Mouse (Mus musculus): Measurements from ENCODE around the gene Olfr374.
"Not testable (repeated sequence)": the region's sequence is repeated elsewhere in the genome, so short reads cannot be mapped to it uniquely, and the experiment has no call there.

The Olfr374 gene

DNA sequence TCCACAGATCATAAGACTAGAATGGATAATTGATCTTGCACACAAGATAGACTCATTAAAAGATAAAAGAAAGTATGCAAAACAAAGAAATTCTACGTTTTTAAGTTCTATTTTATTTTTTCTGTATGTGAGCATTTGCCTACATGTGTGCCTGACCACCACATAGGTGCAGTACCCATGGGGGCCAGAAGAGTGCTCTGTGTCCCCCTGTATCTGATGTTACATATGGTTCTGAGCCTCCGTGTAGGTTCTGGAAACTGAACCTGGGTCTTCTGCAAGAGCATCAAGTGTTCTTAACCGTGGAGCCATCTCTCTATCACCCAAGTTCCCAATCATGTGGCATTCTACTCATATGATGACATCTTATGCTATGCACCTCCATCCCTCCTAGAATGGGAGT is 5.6 kb downstream of the Olfr374 start:
- no peaks in the 10 kb centered on the region for H3K36me3 ChIP-seq (ENCODE audit: insufficient read depth, low read length)
- TF ChIP-seq NANOG (IDR thresholded peaks at IDR 0.05; ENCODE audit: borderline replicate concordance, low read length) (no peak), CTCF (conservative IDR thresholded peaks at IDR 0.05; ENCODE audit: low read length) (peak; percentile 44)
- H3K4me3 ChIP-seq (replicated peaks; ENCODE audit: low read length), result no peak overlapping the region
- no peaks in the 10 kb centered on the region for H3K27me3 ChIP-seq (ENCODE audit: insufficient read depth, low read length)
- no peaks in the 10 kb centered on the region for H3K9me3 ChIP-seq (ENCODE audit: low read length)
- no peaks in the 10 kb centered on the region for H3K4me1 ChIP-seq (replicated peaks; ENCODE audit: low read depth, low read length)

DNA sequence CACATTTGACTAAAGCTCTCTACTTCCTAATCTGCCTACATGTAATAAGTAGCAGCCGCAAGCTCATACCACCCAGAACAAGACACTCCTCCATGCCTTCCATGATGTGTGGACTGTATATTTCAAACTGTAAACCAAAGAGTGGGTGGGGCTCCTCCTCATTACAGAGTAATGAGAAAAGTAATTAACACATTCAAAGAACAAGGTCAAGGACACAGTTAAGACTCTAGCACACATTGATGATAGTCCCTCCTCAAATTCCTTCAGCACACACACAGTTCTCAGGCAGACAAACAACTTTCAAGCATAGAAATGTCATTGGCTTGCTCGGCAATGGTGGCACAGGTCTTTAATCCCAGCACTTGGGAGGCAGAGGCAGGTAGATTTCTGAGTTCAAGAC is 8.4 kb downstream of the Olfr374 start:
- Histone ChIP-seq H3K27me3 (ENCODE audit: insufficient read depth, low read length) (no peaks in the 10 kb centered on the region), H3K4me3 (replicated peaks; ENCODE audit: low read length) (no peak overlapping the region), H3K36me3 (ENCODE audit: insufficient read depth, low read length) (no peaks in the 10 kb centered on the region), H3K4me1 (replicated peaks; ENCODE audit: low read depth, low read length) (no peaks in the 10 kb centered on the region), H3K9me3 (ENCODE audit: low read length) (no peaks in the 10 kb centered on the region)
- TF ChIP-seq CTCF (conservative IDR thresholded peaks at IDR 0.05; ENCODE audit: low read length) (no peak), NANOG (IDR thresholded peaks at IDR 0.05; ENCODE audit: borderline replicate concordance, low read length) (peak; percentile 65; the same call in 1 of the 2 replicates)

DNA sequence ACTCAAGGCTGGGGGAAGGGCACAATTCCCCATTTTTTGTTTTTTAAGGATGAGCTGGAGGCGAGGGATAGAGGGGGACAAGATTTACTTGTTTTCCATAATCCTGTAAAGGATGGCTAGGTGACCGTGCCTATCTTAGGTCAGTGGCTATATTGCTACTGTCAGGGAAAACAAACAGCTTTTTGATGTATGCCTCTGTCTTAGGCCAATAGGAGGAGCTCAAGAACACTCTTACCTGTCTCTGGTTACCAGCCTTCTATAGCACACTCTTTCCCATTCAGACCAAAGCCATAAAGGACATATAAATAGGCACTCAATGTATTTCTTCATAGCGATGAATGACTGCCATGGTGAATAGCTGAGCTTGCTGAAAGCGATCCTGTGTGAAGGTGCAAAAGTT is 11.8 kb downstream of the Olfr374 start:
- no peaks in the 10 kb centered on the region for H3K4me1 ChIP-seq (replicated peaks; ENCODE audit: low read depth, low read length)
- no peak overlapping the region for H3K4me3 ChIP-seq (replicated peaks; ENCODE audit: low read length)
- H3K9me3 ChIP-seq (ENCODE audit: low read length), result no peaks in the 10 kb centered on the region
- H3K36me3 ChIP-seq (ENCODE audit: insufficient read depth, low read length), result no peaks in the 10 kb centered on the region
- H3K27me3 ChIP-seq (ENCODE audit: insufficient read depth, low read length), result 0 out of 2 replicates have a peak, but pooled peaks cover 2% of the 10 kb centered on the region
- TF ChIP-seq POU5F1 (IDR thresholded peaks at IDR 0.05; ENCODE audit: borderline replicate concordance, low read length), result no peak
- TF ChIP-seq NANOG (IDR thresholded peaks at IDR 0.05; ENCODE audit: borderline replicate concordance, low read length), result no peak
- no peak for TF ChIP-seq CTCF (conservative IDR thresholded peaks at IDR 0.05; ENCODE audit: low read length)

DNA sequence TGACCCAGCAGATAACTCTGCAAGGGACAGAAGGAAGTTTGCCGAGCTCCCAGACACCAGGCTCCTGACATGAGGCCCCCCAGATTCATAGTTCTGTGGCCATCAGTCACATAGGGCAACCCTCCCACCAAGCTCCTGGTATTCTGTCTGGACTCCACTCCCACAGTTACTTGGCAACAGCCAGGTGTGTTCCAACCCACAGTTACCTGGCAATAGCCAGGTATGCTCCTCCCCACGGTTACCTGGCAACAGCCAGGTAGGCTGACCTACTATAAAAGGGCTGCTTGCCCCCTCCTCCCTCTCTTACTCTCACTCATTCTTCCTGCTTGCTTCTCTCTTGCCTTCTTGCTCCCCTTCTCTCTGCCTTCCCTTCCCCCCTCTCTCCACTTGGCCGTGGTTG is 14.6 kb downstream of the Olfr374 start:
- peaks cover 14% of the 10 kb centered on the region for H3K9me3 ChIP-seq (ENCODE audit: low read length)
- H3K4me3 ChIP-seq (replicated peaks; ENCODE audit: low read length); H3K36me3 ChIP-seq (ENCODE audit: insufficient read depth, low read length); H3K27me3 ChIP-seq (ENCODE audit: insufficient read depth, low read length); H3K4me1 ChIP-seq (replicated peaks; ENCODE audit: low read depth, low read length): not testable (repeated sequence)

DNA sequence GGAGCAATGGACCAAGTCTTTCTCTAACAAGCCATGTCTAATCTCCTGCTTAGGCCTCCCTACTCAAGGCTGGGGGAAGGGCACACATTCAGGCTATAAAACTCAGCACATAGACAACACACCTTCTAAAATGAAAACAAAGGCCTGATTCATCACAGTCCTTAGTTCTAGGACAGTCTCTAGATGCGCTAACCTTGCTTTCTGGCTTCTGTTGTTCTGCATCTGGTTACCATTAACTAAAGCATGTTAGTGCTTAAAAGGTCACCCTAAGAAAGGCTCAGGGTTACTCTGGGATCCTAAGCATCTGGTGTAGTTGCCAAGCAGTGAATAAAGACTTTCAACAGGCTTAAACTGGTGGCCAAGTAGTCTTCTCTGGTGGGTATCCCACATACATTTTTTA is 15.2 kb downstream of the Olfr374 start:
- peaks cover 2% of the 10 kb centered on the region; the same call in 1 of the 2 replicates for H3K27me3 ChIP-seq (ENCODE audit: insufficient read depth, low read length)
- TF ChIP-seq CTCF (conservative IDR thresholded peaks at IDR 0.05; ENCODE audit: low read length) (no peak), NANOG (IDR thresholded peaks at IDR 0.05; ENCODE audit: borderline replicate concordance, low read length) (no peak), POU5F1 (IDR thresholded peaks at IDR 0.05; ENCODE audit: borderline replicate concordance, low read length) (no peak)
- H3K36me3 ChIP-seq (ENCODE audit: insufficient read depth, low read length), result no peaks in the 10 kb centered on the region
- peaks cover 19% of the 10 kb centered on the region for H3K9me3 ChIP-seq (ENCODE audit: low read length)
- H3K4me1 ChIP-seq (replicated peaks; ENCODE audit: low read depth, low read length), result no peaks in the 10 kb centered on the region
- no peak overlapping the region for H3K4me3 ChIP-seq (replicated peaks; ENCODE audit: low read length)

DNA sequence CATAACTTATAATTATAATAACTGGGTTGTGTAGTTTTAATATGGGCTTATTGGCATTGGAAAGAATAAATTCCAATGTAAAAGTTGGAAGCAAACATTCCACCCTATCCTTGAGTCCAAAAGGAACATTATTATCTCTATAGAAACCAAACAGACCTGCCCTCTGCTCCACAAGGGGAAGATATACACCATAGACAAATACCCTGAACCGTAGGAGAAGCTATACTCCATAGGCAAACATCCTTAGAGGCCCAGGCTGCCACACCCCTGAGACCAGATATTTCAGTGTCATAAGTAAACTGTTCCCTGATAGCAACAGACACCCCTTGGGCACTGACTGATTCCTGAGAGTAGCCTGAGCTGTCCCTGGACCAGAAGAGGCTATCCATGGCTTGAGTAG is 21.0 kb downstream of the Olfr374 start:
- Histone ChIP-seq H3K4me1 (replicated peaks; ENCODE audit: low read depth, low read length) (no peaks in the 10 kb centered on the region), H3K4me3 (replicated peaks; ENCODE audit: low read length) (no peak overlapping the region), H3K9me3 (ENCODE audit: low read length) (peaks cover 20% of the 10 kb centered on the region), H3K36me3 (ENCODE audit: insufficient read depth, low read length) (no peaks in the 10 kb centered on the region), H3K27me3 (ENCODE audit: insufficient read depth, low read length) (peaks cover 2% of the 10 kb centered on the region; the same call in 1 of the 2 replicates)
- TF ChIP-seq POU5F1 (IDR thresholded peaks at IDR 0.05; ENCODE audit: borderline replicate concordance, low read length) (no peak), CTCF (conservative IDR thresholded peaks at IDR 0.05; ENCODE audit: low read length) (no peak), NANOG (IDR thresholded peaks at IDR 0.05; ENCODE audit: borderline replicate concordance, low read length) (no peak)

DNA sequence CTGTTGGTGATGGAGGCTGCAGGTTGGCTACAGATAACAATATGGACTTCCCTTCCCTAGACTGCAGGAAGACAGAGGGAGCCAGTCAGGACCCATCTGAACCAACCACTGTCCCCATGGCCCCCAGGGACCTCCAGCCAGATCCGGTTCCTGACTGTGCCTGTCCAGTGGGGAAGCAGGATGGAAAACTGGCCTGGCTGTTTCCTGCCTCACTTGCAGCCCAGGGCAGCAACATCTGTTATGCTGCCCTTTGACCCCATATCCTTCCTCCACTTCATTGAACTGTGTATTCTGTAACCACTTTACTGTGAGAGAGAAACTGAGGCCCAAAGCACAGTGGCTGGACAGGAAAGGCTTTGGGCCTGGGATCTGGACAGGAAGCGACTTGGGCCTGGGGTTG is 24.4 kb downstream of the Olfr374 start:
- TF ChIP-seq POU5F1 (IDR thresholded peaks at IDR 0.05; ENCODE audit: borderline replicate concordance, low read length), result no peak
- Histone ChIP-seq H3K27me3 (ENCODE audit: insufficient read depth, low read length) (peaks cover 9% of the 10 kb centered on the region), H3K4me1 (replicated peaks; ENCODE audit: low read depth, low read length) (peaks cover 13% of the 10 kb centered on the region), H3K4me3 (replicated peaks; ENCODE audit: low read length) (no peak overlapping the region), H3K9me3 (ENCODE audit: low read length) (peaks cover 8% of the 10 kb centered on the region), H3K36me3 (ENCODE audit: insufficient read depth, low read length) (no peaks in the 10 kb centered on the region)

DNA sequence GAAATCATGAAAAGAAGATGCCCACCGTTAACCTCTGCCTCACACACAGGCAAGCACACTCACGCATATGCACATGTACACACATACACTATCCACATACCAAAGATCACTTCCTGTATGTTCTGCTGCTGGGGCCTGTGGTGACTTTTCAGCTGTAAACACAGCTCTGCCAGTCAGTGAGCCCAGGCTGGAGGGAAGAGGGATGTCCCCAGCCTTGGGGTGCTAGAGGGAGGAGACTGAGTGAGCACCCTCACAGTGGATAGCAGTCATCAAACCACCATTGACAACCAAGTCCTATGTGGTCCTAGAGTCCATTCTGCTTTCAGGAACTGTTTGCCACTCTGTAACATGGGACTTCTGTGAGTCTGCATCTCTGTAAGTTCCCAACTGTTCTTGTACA is 25.1 kb downstream of the Olfr374 start:
- Histone ChIP-seq H3K27me3 (ENCODE audit: insufficient read depth, low read length) (peaks cover 9% of the 10 kb centered on the region), H3K4me3 (replicated peaks; ENCODE audit: low read length) (no peak overlapping the region), H3K36me3 (ENCODE audit: insufficient read depth, low read length) (no peaks in the 10 kb centered on the region), H3K4me1 (replicated peaks; ENCODE audit: low read depth, low read length) (peaks cover 18% of the 10 kb centered on the region), H3K9me3 (ENCODE audit: low read length) (peaks cover 2% of the 10 kb centered on the region; the same call in 1 of the 2 replicates)
- TF ChIP-seq POU5F1 (IDR thresholded peaks at IDR 0.05; ENCODE audit: borderline replicate concordance, low read length) (no peak), CTCF (conservative IDR thresholded peaks at IDR 0.05; ENCODE audit: low read length) (no peak)

DNA sequence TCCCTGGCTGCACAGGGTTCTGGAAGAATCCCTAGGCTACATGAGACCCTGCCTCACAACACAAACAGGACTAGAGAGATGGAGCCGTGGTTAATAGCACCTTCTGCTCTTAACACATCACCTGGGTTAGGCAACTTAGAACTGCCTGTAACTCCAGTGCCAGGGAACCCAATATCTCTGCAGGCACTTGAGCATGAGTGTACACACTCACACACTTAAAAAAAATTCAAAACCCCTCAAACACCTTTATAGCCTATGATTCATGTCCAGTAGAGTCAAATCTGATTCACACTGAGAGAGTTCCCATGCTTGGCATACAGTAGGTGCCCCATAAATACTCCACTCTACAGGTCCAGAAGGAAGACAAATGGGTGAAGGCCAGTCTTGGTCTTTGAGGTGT is 25.6 kb downstream of the Olfr374 start:
- TF ChIP-seq CTCF (conservative IDR thresholded peaks at IDR 0.05; ENCODE audit: low read length), result no peak
- TF ChIP-seq NANOG (IDR thresholded peaks at IDR 0.05; ENCODE audit: borderline replicate concordance, low read length), result no peak
- TF ChIP-seq POU5F1 (IDR thresholded peaks at IDR 0.05; ENCODE audit: borderline replicate concordance, low read length), result no peak
- Histone ChIP-seq H3K4me1 (replicated peaks; ENCODE audit: low read depth, low read length) (peaks cover 23% of the 10 kb centered on the region), H3K27me3 (ENCODE audit: insufficient read depth, low read length) (peaks cover 9% of the 10 kb centered on the region), H3K9me3 (ENCODE audit: low read length) (no peaks in the 10 kb centered on the region), H3K36me3 (ENCODE audit: insufficient read depth, low read length) (no peaks in the 10 kb centered on the region), H3K4me3 (replicated peaks; ENCODE audit: low read length) (no peak overlapping the region)
